8 mouse cellular contexts compared by ENCODE assay signal in genomic region chr12:29675594-29676362, GRCm38 (mm10).
DNase-seq lines count a peak whose midpoint lies in the region; ATAC-seq lines count a peak whose summit lies in the region.

No protein-coding gene starts in this region.

- H3K36me3 ChIP-seq in hindbrain, embryonic 16.5 days (ENCODE audit: control insufficient read depth, insufficient read depth, low read length), result no peaks in the 10 kb centered on the region; the same call in 1 of the 2 replicates
- no peaks in the 10 kb centered on the region for H3K36me3 ChIP-seq in neural tube, embryonic 12.5 days

- H3K27ac ChIP-seq in hindbrain, embryonic 16.5 days (ENCODE audit: low read depth, low read length), result peak overlapping the region; percentile 24; the same call in 1 of the 2 replicates
- H3K27ac ChIP-seq in neural tube, embryonic 12.5 days, result no peak overlapping the region

- 47% methylated on average over 14 of the region's 14 CpGs for whole genome bisulfite sequencing in hindbrain, embryonic 16.5 days
- WGBS in neural tube, embryonic 12.5 days, result 54% methylated on average over 14 of the region's 14 CpGs

- H3K4me2 ChIP-seq in hindbrain, embryonic 16.5 days (ENCODE audit: low read length), result no peak overlapping the region
- H3K4me2 ChIP-seq in neural tube, embryonic 12.5 days (replicated peaks), result no peak overlapping the region

- ATAC-seq in hindbrain, embryonic 16.5 days, result peak; percentile 62
- no peak for ATAC-seq in neural tube, embryonic 12.5 days (ENCODE audit: low FRiP score, low read depth)

- H3K4me3 ChIP-seq in hindbrain, embryonic 16.5 days (ENCODE audit: low read length), result no peak overlapping the region
- no peak overlapping the region for H3K4me3 ChIP-seq in neural tube, embryonic 12.5 days

- intact Hi-C loops in left cerebral cortex, postnatal 25 days (cut with DNase I), result loop anchor here (2.0 kb wide), 1 partner anchor 163 kb away; no protein-coding TSS in a partner anchor

- no peaks in the 10 kb centered on the region for H3K27me3 ChIP-seq in hindbrain, embryonic 16.5 days (replicated peaks; ENCODE audit: control insufficient read depth, insufficient read depth, low read length)
- no peaks in the 10 kb centered on the region for H3K27me3 ChIP-seq in neural tube, embryonic 12.5 days (replicated peaks)

- no peak overlapping the region; the same call in 1 of the 2 replicates for H3K9ac ChIP-seq in hindbrain, embryonic 16.5 days (ENCODE audit: low read depth, low read length)
- H3K9ac ChIP-seq in neural tube, embryonic 12.5 days, result 0 out of 2 replicates have a peak overlapping the region, but pooled peaks have one; percentile 21

- no peaks in the 10 kb centered on the region for H3K9me3 ChIP-seq in hindbrain, embryonic 16.5 days (ENCODE audit: control insufficient read depth, low read length)
- no peaks in the 10 kb centered on the region for H3K9me3 ChIP-seq in neural tube, embryonic 12.5 days

- peak; percentile 7 for DNase-seq in ovary, postnatal 10 days (ENCODE audit: low spot score)
- DNase-seq in ovary, adult 18-20 months (ENCODE audit: low spot score), result no peak
- peak; percentile 73 for DNase-seq in cerebellum, adult 9-10 months
- peak; percentile 27 to 49 for DNase-seq in frontal cortex, postnatal 10 days (ENCODE audit: low spot score in 2 of 2)
- peak; percentile 71 to 77 for DNase-seq in left cerebral cortex, postnatal 25 days (ENCODE audit: low spot score in 2 of 2)
- DNase-seq in spleen, postnatal 4 days (ENCODE audit: low spot score in 2 of 2), result no peak

- peaks cover 14% of the 10 kb centered on the region for H3K4me1 ChIP-seq in hindbrain, embryonic 16.5 days (ENCODE audit: control insufficient read depth, insufficient read depth, low read depth, low read length)
- H3K4me1 ChIP-seq in neural tube, embryonic 12.5 days, result no peaks in the 10 kb centered on the region

Comparison
In these comparisons a context has a peak if more than half of its experiments do, and no peak if none do; other contexts are left out.
1. DNase-seq: peak in ovary, postnatal 10 days (single experiment), cerebellum, adult 9-10 months (single experiment), frontal cortex, postnatal 10 days (2 of 2) and left cerebral cortex, postnatal 25 days (2 of 2); none in ovary, adult 18-20 months (single experiment) and spleen, postnatal 4 days (0 of 2).